Mouse (Mus musculus) duodenum, adult 2 months (tissue): ENCODE data around the gene Utp20. TPM values are rescaled to one million over a fixed set of nuclear protein-coding genes. Genes with fewer than 3 reads are reported as not detected.

Experiments
- polyA plus RNA-seq: library from polyadenylated mRNA; depleted of rRNA; stranded (reverse); fragments of >200 nt; gene quantifications from 2 replicates; pipeline ENCODE4 v1.2.3, GENCODE M21; 2012; ENCODE audit warnings: low replicate concordance; rRNA removed

The Utp20 gene
- 0.64 and 1.0 TPM in 2 replicates for polyA plus RNA-seq

GRCm38 (mm10) chr10:88826188-88826946, at the start of gene Utp20:
TSS of gene Utp20 (minus strand) at chr10:88826804.

GRCm38 (mm10) chr10:88730571-88731495, 95.8 kb downstream of the Utp20 start, which contains the start of gene Arl1:
TSS of gene Arl1 (plus strand) at chr10:88730858.

Other genes with a start within 250 kb of the Utp20 start
- not detected in 2 replicates for gene Mybpc1, start 221.7 kb downstream of the Utp20 start, polyA plus RNA-seq
- 0.07 TPM in 1 of 2 replicates, not detected in the other for gene Spic, start 141.8 kb downstream of the Utp20 start, polyA plus RNA-seq
- 8.3 and 16.6 TPM in 2 replicates for gene Arl1, start 95.9 kb downstream of the Utp20 start, polyA plus RNA-seq
- 4.0 TPM in 1 of 2 replicates, not detected in the other for gene Slc5a8, start 59.2 kb upstream of the Utp20 start, polyA plus RNA-seq